Mouse (Mus musculus) stomach, embryonic 15.5 days (tissue): ENCODE data around the gene Lpin1. TPM values are rescaled to one million over a fixed set of nuclear protein-coding genes. Genes with fewer than 3 reads are reported as not detected.

Experiments used
- ATAC-seq: fragments of 200-750 bp; cut with Nextera tagmentation; 2 replicates; pipeline ENCODE4 v1.8.0; 2017; ENCODE audit warnings: low read depth, moderate number of reproducible peaks, moderate TSS enrichment; ENCODE audit not compliant: insufficient read depth, low FRiP score
- H3K27ac ChIP-seq: fragments of 300-500 bp; sonication (generic); 2 replicates; pipeline ENCODE4 v1.5.1; 2015; ENCODE audit warnings: mild to moderate bottlenecking, inconsistent platforms
- H3K27me3 ChIP-seq: fragments of 300-500 bp; sonication (generic); replicated peaks from 2 replicates; pipeline ENCODE4 v1.6.1; 2015; ENCODE audit warnings: inconsistent platforms
- H3K36me3 ChIP-seq: fragments of 300-500 bp; sonication (generic); 2 replicates; pipeline ENCODE4 v1.6.1; 2015; ENCODE audit warnings: inconsistent platforms
- H3K4me1 ChIP-seq: fragments of 300-500 bp; sonication (generic); 2 replicates; pipeline ENCODE4 v1.6.1; 2015; ENCODE audit warnings: inconsistent platforms
- H3K4me2 ChIP-seq: fragments of 300-500 bp; sonication (generic); 2 replicates; pipeline ENCODE4 v1.6.1; 2015; ENCODE audit warnings: mild to moderate bottlenecking, inconsistent platforms
- H3K4me3 ChIP-seq: fragments of 300-500 bp; sonication (generic); replicated peaks from 2 replicates; pipeline ENCODE4 v1.5.1; 2015; ENCODE audit warnings: inconsistent platforms
- H3K9ac ChIP-seq: fragments of 300-500 bp; sonication (generic); 2 replicates; pipeline ENCODE4 v1.6.1; 2015; ENCODE audit warnings: inconsistent platforms
- H3K9me3 ChIP-seq: fragments of 300-500 bp; sonication (generic); 2 replicates; pipeline ENCODE4 v1.6.1; 2016; ENCODE audit warnings: inconsistent platforms
- WGBS: fragments of 180-500 bp; shearing (Covaris S2); methylation state at CpG from one replicate; pipeline ENCODE4 v1.1.7; 2015; 5-methylcytosine and 5-hydroxymethylcytosine counted together
- polyA plus RNA-seq: library from polyadenylated mRNA; unstranded; fragments of >200 nt; fragmentation: Nextera tagmentation; extraction: Ambion mirVana; gene quantifications from 2 replicates; pipeline ENCODE4 v1.2.1, GENCODE M21; 2015

Lpin1 gene
- polyA plus RNA-seq, 1 experiment from 2014 or later: 5.3 TPM

DNA sequence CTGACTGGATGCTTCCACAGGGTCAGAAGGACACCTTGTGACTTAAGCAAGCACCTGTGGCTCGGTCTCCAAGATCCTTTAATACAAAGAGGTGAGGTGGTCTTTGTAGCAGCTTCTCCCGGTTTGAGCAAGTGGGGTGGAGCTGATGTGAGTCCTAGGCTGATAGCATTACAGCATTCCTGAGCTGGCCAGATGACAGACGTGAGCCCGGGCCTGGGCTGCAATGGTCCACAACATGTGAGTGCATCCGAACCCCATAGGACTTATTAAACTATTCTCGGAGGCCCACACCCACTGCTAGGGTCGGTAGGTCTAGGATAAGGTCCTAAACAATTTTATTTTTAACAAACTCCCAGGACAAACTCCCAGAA is 77.9 kb downstream of the Lpin1 start:
- H3K27ac ChIP-seq: no peak overlapping the region
- no peaks in the 10 kb centered on the region for H3K9me3 ChIP-seq
- H3K4me1 ChIP-seq: peaks cover 4% of the 10 kb centered on the region; the same call in 1 of the 2 replicates
- no peak overlapping the region for H3K4me2 ChIP-seq
- ATAC-seq: 0 out of 2 replicates have a peak, but pooled peaks have one; percentile 2
- H3K27me3 ChIP-seq: no peaks in the 10 kb centered on the region
- H3K9ac ChIP-seq: no peak overlapping the region
- 32% methylated on average over 7 of the region's 7 CpGs for WGBS
- H3K4me3 ChIP-seq: no peak overlapping the region
- H3K36me3 ChIP-seq: no peaks in the 10 kb centered on the region

DNA sequence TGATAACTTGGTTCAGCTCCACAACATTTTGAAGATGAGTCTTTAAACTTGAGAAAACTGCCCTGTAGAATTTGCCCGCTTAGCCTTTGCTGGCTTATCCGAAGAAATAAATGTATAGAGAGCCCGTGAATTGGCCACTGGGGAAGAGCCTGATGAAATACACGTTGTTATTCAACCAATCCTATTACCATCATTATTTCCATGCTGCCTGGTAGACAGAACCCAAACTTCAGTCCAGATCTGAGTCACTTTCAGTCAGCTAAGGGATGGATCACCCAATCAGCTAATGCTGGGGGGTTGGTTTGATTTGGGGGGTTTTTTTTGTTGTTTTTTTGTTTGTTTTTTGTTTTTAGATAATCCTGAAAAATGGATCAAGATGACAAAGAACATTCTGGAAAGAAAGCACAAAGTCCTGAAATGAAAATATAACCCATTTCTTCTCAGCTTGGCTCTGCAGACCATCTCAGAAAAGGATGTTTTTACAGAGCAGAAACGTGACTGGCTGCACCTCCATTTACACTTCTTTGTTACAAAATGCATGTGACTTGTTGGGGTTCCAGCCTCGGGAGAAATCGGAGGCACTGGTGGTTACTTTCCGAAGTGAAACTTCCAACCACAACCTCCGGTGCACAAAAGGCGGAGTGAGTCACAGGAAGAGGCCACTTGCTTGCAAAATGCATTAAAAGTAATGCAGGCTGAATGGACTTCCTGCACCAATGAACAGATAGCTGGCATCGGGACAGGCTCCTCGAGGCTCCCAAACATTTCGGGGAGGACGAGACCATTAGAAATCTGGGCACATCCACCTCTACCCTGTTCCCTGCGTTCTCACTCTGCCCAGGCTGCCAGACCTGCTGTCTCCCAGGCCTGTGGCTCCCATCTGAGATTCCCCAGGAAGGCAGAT is 78.6 kb downstream of the Lpin1 start:
- WGBS: 66% methylated on average over 15 of the region's 15 CpGs
- H3K36me3 ChIP-seq: no peaks in the 10 kb centered on the region
- H3K9me3 ChIP-seq: no peaks in the 10 kb centered on the region
- H3K27ac ChIP-seq: no peak overlapping the region
- H3K27me3 ChIP-seq: no peaks in the 10 kb centered on the region
- no peak overlapping the region for H3K4me3 ChIP-seq
- peaks cover 4% of the 10 kb centered on the region; the same call in 1 of the 2 replicates for H3K4me1 ChIP-seq
- no peak overlapping the region for H3K9ac ChIP-seq
- ATAC-seq: 0 out of 2 replicates have a peak, but pooled peaks have one; percentile 24
- no peak overlapping the region for H3K4me2 ChIP-seq

DNA sequence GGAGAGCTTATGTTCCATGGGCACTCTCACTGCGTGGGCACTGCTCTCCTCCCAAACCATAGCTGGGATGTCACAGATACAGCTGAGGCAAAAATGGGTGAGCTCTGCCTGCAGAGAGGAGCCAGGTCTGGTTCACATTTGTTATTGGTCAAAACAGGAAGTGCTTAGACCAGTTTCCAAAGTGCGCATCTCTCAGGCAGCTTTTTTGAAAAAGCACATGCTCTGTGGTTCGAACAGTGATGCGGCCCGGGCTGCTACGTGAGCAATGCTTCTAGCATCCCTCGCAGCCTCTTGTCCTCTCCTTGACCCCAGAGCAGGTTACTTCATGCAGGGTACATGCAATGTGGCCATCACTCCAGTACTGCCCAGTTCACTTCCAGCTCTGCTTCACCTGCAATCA is 82.1 kb downstream of the Lpin1 start:
- no peaks in the 10 kb centered on the region for H3K9me3 ChIP-seq
- 87% methylated on average over 7 of the region's 7 CpGs for WGBS
- no peak for ATAC-seq

DNA sequence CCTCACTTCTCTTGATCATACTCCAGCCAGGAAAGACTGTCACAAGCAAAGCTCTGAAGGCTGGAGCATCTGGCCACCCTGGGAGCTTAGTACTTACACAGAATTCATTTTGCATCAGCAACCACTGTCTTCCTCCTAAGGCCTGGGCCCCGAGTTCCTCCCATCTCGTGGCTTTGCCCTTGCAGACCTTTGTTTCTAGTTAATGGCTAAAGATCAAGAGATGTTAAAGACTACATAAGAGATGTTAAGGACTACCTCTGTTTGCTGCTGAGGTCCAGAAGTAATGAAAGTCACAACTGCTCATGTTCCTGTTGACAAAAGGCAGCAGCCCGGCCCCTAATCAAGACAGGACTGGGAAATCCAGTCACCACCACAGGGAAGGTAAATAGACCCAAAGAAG is 82.8 kb downstream of the Lpin1 start:
- Histone ChIP-seq H3K4me3 (no peak overlapping the region), H3K4me2 (no peak overlapping the region), H3K9me3 (no peaks in the 10 kb centered on the region), H3K27ac (no peak overlapping the region), H3K4me1 (peaks cover 4% of the 10 kb centered on the region; the same call in 1 of the 2 replicates), H3K27me3 (no peaks in the 10 kb centered on the region), H3K9ac (no peak overlapping the region), H3K36me3 (no peaks in the 10 kb centered on the region)
- no peak for ATAC-seq
- 62% methylated on average over 3 of the region's 3 CpGs for WGBS

More for the DNA sequence above, 82.1 kb downstream of the Lpin1 start:
- Histone ChIP-seq H3K27ac (no peak overlapping the region), H3K4me2 (no peak overlapping the region), H3K36me3 (no peaks in the 10 kb centered on the region), H3K4me3 (no peak overlapping the region), H3K9ac (no peak overlapping the region), H3K27me3 (no peaks in the 10 kb centered on the region), H3K4me1 (peaks cover 4% of the 10 kb centered on the region; the same call in 1 of the 2 replicates)

DNA sequence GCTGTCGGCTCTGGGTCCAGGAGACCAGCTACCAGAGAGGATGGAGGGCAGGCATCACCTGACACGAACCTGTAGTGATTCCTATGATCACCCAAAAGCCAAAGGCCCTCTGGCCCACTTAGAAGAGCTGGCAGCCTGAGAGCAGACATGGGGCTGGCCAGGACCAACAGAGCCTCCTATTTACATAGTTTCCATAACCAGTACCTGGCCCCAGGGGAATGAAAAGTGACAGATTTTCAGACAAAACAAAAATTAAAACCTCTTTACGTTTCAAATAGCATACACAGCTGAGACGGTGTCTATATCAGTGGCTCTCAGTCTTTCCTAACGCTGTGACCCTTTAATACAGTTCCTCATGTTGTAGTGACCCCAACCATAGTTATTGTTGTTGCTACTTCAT is 83.9 kb downstream of the Lpin1 start:
- Histone ChIP-seq H3K4me3 (no peak overlapping the region), H3K27ac (no peak overlapping the region), H3K4me1 (no peaks in the 10 kb centered on the region), H3K36me3 (no peaks in the 10 kb centered on the region), H3K4me2 (no peak overlapping the region), H3K9me3 (no peaks in the 10 kb centered on the region), H3K9ac (no peak overlapping the region), H3K27me3 (no peaks in the 10 kb centered on the region)
- ATAC-seq: no peak
- 85% methylated on average over 5 of the region's 5 CpGs for WGBS

DNA sequence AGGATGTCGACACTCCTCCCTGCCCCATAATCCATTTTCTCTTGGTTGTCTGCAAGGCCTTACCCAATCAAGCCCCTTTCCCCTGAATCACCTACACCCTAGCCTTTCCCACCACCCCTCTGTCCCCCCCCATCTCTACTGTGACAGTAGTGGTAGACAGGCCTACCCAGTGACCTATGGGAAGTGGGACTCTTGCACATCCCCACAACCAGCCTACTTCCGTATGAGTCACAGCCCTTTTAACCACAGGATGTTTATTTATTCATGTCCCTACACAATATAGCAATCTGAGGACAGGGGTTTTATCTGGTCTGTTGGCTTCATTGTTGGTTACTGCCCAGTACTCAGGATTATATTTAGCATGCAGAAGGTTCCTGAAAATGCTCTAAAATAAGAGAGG is 84.6 kb downstream of the Lpin1 start:
- H3K4me2 ChIP-seq: no peak overlapping the region
- 77% methylated on average over 2 of the region's 2 CpGs for WGBS
- no peak for ATAC-seq

DNA sequence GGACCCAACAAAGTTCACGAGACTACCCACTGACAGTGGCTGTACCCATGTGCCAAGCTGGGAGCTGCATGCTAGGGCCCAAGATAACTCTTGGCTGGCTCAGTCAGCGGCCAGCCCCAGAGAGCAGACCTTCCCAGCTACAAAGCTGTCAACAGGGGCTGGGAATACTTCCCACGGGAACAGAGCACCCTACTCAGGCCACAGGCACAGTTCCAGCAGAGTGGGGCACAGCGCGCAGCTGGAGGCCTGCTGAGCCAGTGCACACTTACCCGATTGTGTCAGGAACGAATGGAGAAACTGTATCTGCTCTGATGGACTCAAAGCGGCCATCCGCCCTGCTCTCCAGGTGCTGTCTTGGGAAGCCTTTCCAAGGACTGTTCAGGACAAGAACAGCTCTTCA is 95.6 kb downstream of the Lpin1 start:
- Histone ChIP-seq H3K27me3 (no peaks in the 10 kb centered on the region), H3K9me3 (no peaks in the 10 kb centered on the region), H3K27ac (no peak overlapping the region), H3K36me3 (no peaks in the 10 kb centered on the region), H3K4me1 (no peaks in the 10 kb centered on the region), H3K9ac (no peak overlapping the region), H3K4me3 (no peak overlapping the region), H3K4me2 (no peak overlapping the region)
- ATAC-seq: no peak; the same call in 1 of the 2 replicates
- WGBS: 80% methylated on average over 9 of the region's 9 CpGs

More for the DNA sequence above, 84.6 kb downstream of the Lpin1 start:
- no peaks in the 10 kb centered on the region for H3K27me3 ChIP-seq
- no peaks in the 10 kb centered on the region for H3K36me3 ChIP-seq
- H3K4me1 ChIP-seq: no peaks in the 10 kb centered on the region
- no peak overlapping the region for H3K4me3 ChIP-seq
- H3K9me3 ChIP-seq: no peaks in the 10 kb centered on the region
- no peak overlapping the region for H3K9ac ChIP-seq
- no peak overlapping the region for H3K27ac ChIP-seq

DNA sequence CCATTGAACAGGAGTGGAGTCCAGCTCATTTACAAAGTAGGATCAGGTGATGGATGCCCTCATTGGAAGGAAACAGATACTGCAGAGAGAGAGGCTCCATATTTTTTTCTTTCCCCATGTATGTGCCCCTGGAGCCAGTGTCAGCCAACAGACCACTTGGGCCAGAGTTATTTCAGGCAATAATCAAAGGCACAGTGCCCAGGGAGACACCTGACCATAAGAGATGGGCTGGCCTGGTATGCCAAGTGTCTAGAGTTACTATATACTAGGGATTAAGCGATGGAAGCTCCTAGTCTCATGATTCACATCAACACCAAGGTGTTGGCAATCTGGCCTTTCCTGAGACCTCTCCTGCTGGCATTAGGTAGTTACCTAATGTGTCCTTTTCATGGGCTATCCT is 97.8 kb downstream of the Lpin1 start:
- 91% methylated on average over 1 of the region's 1 CpGs for WGBS
- Histone ChIP-seq H3K4me2 (no peak overlapping the region), H3K9me3 (no peaks in the 10 kb centered on the region), H3K4me3 (no peak overlapping the region), H3K36me3 (no peaks in the 10 kb centered on the region), H3K4me1 (no peaks in the 10 kb centered on the region), H3K27ac (no peak overlapping the region), H3K27me3 (no peaks in the 10 kb centered on the region), H3K9ac (no peak overlapping the region)
- ATAC-seq: no peak

DNA sequence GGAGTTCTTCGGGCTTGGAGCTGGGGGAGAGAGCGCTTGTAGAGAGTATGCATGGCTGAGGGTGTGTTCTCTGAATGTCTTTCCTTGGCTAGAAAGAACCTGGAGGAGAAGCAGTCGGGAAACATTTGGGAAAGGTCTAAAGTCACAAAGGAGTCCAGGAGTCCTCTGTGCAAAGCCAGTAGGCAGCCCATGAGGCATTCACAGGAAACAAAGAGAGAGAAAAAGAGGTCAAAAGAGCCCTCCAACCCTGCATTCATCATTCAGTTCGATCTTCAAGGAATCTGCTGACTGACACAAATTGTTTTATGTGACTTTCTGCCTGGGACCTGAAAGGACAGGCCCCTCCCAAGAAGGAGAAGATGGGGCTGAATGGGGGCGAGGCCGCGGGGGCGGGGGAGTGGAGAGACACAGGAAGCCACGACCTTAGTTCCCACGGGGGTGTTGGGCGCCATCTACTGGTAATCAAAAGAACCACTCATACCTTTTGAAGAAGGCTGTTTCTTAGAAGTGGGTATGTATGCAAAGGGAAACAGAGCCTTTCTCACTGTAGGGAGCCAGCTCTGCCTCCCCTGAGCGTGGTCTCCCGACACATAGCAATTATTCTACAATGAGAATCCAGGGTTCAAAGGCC is 101.5 kb downstream of the Lpin1 start:
- no peaks in the 10 kb centered on the region for H3K27me3 ChIP-seq

DNA sequence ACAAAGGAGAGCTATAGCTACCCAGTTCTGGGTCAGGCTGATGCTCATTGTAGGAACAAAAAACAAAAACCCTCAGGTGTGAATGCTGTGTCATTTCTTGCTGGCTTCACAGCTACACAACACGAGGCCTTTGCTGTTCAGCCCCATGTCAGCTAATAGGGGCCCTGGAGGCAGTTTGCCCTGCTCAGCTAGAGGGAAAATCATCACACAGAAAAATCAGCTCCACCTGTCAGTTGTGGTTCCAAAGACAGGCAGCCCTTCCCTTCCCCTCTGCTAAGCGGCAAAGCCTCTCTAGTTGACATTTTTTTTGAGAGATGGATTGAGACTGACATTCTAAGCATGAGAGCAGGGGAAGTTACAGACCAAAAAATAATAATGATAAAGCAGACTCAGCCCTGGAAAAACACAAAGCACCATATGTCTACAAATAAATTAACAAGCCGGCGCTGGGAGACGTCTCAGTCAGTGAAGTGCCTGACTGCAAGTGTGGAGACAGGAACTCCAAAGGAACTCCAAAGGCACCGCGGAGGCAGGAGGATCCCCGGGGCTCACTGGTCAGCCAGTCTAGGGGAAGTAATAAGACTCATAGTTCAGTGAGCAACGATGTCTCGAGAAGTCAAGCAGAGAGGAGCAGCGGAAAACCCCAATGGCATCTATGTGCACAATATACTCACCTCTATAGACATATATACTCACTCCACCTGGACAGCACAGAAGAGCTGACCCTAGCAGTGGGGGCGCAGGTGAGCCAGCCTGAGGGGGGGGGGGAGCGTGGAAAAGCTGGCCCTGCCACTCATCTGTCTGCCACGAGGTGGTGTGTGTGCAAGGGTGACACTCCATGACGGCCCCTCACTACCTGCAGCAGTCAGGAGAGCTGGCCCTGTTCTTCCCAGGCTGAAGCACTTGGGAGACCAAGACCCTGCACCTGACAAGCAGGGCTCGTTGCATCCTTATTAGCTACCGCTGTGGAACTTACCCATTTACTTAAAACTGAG is 103.7 kb downstream of the Lpin1 start:
- Histone ChIP-seq H3K36me3 (no peaks in the 10 kb centered on the region), H3K9me3 (no peaks in the 10 kb centered on the region), H3K27ac (no peak overlapping the region), H3K4me2 (no peak overlapping the region), H3K9ac (no peak overlapping the region), H3K27me3 (no peaks in the 10 kb centered on the region), H3K4me3 (no peak overlapping the region), H3K4me1 (no peaks in the 10 kb centered on the region)
- ATAC-seq: no peak
- WGBS: 62% methylated on average over 17 of the region's 17 CpGs

More for the DNA sequence above, 101.5 kb downstream of the Lpin1 start:
- peak overlapping the region; percentile 38; the same call in 1 of the 2 replicates for H3K4me2 ChIP-seq
- H3K36me3 ChIP-seq: no peaks in the 10 kb centered on the region
- no peaks in the 10 kb centered on the region for H3K4me1 ChIP-seq
- no peaks in the 10 kb centered on the region for H3K9me3 ChIP-seq
- 0 out of 2 replicates have a peak, but pooled peaks have one; percentile 31 for ATAC-seq
- no peak overlapping the region for H3K4me3 ChIP-seq
- H3K9ac ChIP-seq: no peak overlapping the region
- 17% methylated on average over 13 of the region's 13 CpGs for WGBS
- H3K27ac ChIP-seq: no peak overlapping the region

DNA sequence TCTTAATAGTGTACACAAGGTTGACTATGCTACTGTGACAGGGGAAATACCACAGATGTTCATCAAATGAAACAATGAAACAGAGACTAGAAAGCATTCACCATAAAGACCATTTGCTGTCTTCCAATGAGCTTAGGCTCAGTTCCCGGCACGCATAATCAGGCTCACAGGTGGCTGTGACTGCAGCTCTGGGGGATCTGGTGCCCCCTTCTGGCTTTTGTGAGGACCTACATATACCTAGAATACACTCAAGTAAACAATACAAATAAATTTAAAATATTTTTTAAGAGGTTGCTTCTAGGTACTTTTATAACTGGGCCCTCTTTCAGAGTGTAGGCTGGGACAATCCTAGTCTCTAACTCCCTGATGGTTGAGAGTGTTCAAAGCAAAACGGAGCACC is 106.5 kb downstream of the Lpin1 start:
- no peak overlapping the region for H3K9ac ChIP-seq
- no peak overlapping the region for H3K27ac ChIP-seq
- WGBS: 87% methylated on average over 3 of the region's 3 CpGs
- no peaks in the 10 kb centered on the region for H3K27me3 ChIP-seq
- no peaks in the 10 kb centered on the region for H3K4me1 ChIP-seq
- ATAC-seq: no peak
- H3K36me3 ChIP-seq: no peaks in the 10 kb centered on the region
- no peak overlapping the region for H3K4me2 ChIP-seq
- no peak overlapping the region for H3K4me3 ChIP-seq
- H3K9me3 ChIP-seq: no peaks in the 10 kb centered on the region
